Mouse (Mus musculus): Measurements from ENCODE around the gene Akap2. TPM values are rescaled to one million over a fixed set of nuclear protein-coding genes. Genes with fewer than 3 reads are reported as not detected.
A peak's percentile ranks its signal among the peaks of the same experiment; 100 is the strongest.

Akap2 gene
- 30.9 and 38.2 TPM in 2 replicates for polyA plus RNA-seq (2014; fragmentation: Nextera tagmentation; extraction: Ambion mirVana)

DNA sequence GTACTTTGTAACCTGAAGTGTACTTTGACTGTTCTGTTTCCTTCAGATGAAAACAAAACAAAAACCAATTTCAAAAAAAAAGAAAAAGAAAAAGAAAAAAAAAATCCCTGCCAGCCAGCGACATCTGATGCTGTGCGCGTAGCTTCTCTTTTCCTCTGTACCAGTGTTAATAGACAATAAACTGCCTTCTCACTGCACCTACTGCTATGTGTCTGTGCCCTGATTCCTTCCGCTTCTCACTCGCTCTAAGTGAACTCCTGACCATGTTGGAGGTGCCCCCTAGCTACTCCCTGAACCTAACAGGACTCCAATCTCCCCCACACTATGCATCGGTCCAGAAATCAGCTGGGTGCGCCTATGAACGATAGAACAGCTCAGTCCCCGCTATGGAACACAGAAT lies at the start of gene Akap2:
TSS of gene Akap2 (plus strand) at position 304 of the 400 bp plus-strand sequence.
- H3K9ac ChIP-seq (ENCODE audit: low read depth, low read length): no peak within 1 kb of the TSS
- no peaks in the 10 kb centered on the region for H3K9me3 ChIP-seq (ENCODE audit: control insufficient read depth, low read length)
- no peak within 1 kb of the TSS for H3K4me2 ChIP-seq (replicated peaks; ENCODE audit: low read depth, low read length)
- no peaks in the 10 kb centered on the region for H3K36me3 ChIP-seq (ENCODE audit: control insufficient read depth, insufficient read depth, low read length)
- WGBS: 79% methylated on average over 9 of the region's 9 CpGs
- no peak within 1 kb of the TSS for H3K27ac ChIP-seq (ENCODE audit: low read depth, low read length)
- H3K4me3 ChIP-seq (ENCODE audit: low read depth, low read length): no peak within 1 kb of the TSS
- DNase-seq (ENCODE audit: low spot score) (no peak), ATAC-seq (ENCODE audit: low FRiP score) (no peak)
- H3K4me1 ChIP-seq (replicated peaks; ENCODE audit: control insufficient read depth, insufficient read depth, low read length): no peaks in the 10 kb centered on the region
- H3K27me3 ChIP-seq (ENCODE audit: control insufficient read depth, insufficient read depth, low read length): no peaks in the 10 kb centered on the region

- no peak overlapping the region for H3K4me3 ChIP-seq (ENCODE audit: low read depth, low read length)
- ATAC-seq (ENCODE audit: low FRiP score) (no peak), DNase-seq (ENCODE audit: low spot score) (no peak)
- no peak overlapping the region for H3K27ac ChIP-seq (ENCODE audit: low read depth, low read length)
- H3K4me2 ChIP-seq (replicated peaks; ENCODE audit: low read depth, low read length): no peak overlapping the region
- no peaks in the 10 kb centered on the region for H3K36me3 ChIP-seq (ENCODE audit: control insufficient read depth, insufficient read depth, low read length)
- 78% methylated on average over 7 of the region's 7 CpGs for WGBS
- no peaks in the 10 kb centered on the region for H3K27me3 ChIP-seq (ENCODE audit: control insufficient read depth, insufficient read depth, low read length)
- H3K9me3 ChIP-seq (ENCODE audit: control insufficient read depth, low read length): no peaks in the 10 kb centered on the region
- H3K4me1 ChIP-seq (replicated peaks; ENCODE audit: control insufficient read depth, insufficient read depth, low read length): peaks cover 4% of the 10 kb centered on the region; the same call in 1 of the 2 replicates
- no peak overlapping the region for H3K9ac ChIP-seq (ENCODE audit: low read depth, low read length)
These were observed 46.5 kb upstream of the Akap2 start for GRCm38 (mm10) chr4:57670813-57671469.

- no peak overlapping the region for H3K4me3 ChIP-seq (ENCODE audit: low read depth, low read length)
- H3K9ac ChIP-seq (ENCODE audit: low read depth, low read length): no peak overlapping the region
- H3K4me2 ChIP-seq (replicated peaks; ENCODE audit: low read depth, low read length): no peak overlapping the region
- ATAC-seq (ENCODE audit: low FRiP score) (no peak), DNase-seq (ENCODE audit: low spot score) (no peak)
- no peaks in the 10 kb centered on the region for H3K9me3 ChIP-seq (ENCODE audit: control insufficient read depth, low read length)
- no peaks in the 10 kb centered on the region for H3K27me3 ChIP-seq (ENCODE audit: control insufficient read depth, insufficient read depth, low read length)
- H3K4me1 ChIP-seq (replicated peaks; ENCODE audit: control insufficient read depth, insufficient read depth, low read length): peaks cover 4% of the 10 kb centered on the region; the same call in 1 of the 2 replicates
- H3K36me3 ChIP-seq (ENCODE audit: control insufficient read depth, insufficient read depth, low read length): no peaks in the 10 kb centered on the region
- 83% methylated on average over 4 of the region's 4 CpGs for WGBS
- no peak overlapping the region for H3K27ac ChIP-seq (ENCODE audit: low read depth, low read length)
These were observed 44.9 kb upstream of the Akap2 start for GRCm38 (mm10) chr4:57672541-57672940.

GRCm38 (mm10) chr4:57672996-57673906 lies 44.2 kb upstream of the Akap2 start:
- peak overlapping the region; percentile 56; the same call in 1 of the 2 replicates for H3K9ac ChIP-seq (ENCODE audit: low read depth, low read length)
- ATAC-seq (ENCODE audit: low FRiP score) (peak; percentile 64), DNase-seq (ENCODE audit: low spot score) (peak; percentile 95)
- WGBS: 13% methylated on average over 12 of the region's 12 CpGs
- no peaks in the 10 kb centered on the region for H3K27me3 ChIP-seq (ENCODE audit: control insufficient read depth, insufficient read depth, low read length)
- H3K4me1 ChIP-seq (replicated peaks; ENCODE audit: control insufficient read depth, insufficient read depth, low read length): peaks cover 4% of the 10 kb centered on the region; the same call in 1 of the 2 replicates
- H3K27ac ChIP-seq (ENCODE audit: low read depth, low read length): no peak overlapping the region
- H3K4me2 ChIP-seq (replicated peaks; ENCODE audit: low read depth, low read length): peak overlapping the region; percentile 29
- H3K4me3 ChIP-seq (ENCODE audit: low read depth, low read length): 0 out of 2 replicates have a peak overlapping the region, but pooled peaks have one; percentile 14
- H3K9me3 ChIP-seq (ENCODE audit: control insufficient read depth, low read length): no peaks in the 10 kb centered on the region
- H3K36me3 ChIP-seq (ENCODE audit: control insufficient read depth, insufficient read depth, low read length): no peaks in the 10 kb centered on the region

GRCm38 (mm10) chr4:57674351-57674750 lies 43.1 kb upstream of the Akap2 start:
- no peaks in the 10 kb centered on the region for H3K9me3 ChIP-seq (ENCODE audit: control insufficient read depth, low read length)
- no peak overlapping the region for H3K27ac ChIP-seq (ENCODE audit: low read depth, low read length)
- H3K4me1 ChIP-seq (replicated peaks; ENCODE audit: control insufficient read depth, insufficient read depth, low read length): peaks cover 4% of the 10 kb centered on the region; the same call in 1 of the 2 replicates
- H3K9ac ChIP-seq (ENCODE audit: low read depth, low read length): no peak overlapping the region
- H3K36me3 ChIP-seq (ENCODE audit: control insufficient read depth, insufficient read depth, low read length): no peaks in the 10 kb centered on the region
- no peaks in the 10 kb centered on the region for H3K27me3 ChIP-seq (ENCODE audit: control insufficient read depth, insufficient read depth, low read length)
- no peak for DNase-seq (ENCODE audit: low spot score)
- H3K4me3 ChIP-seq (ENCODE audit: low read depth, low read length): no peak overlapping the region
- ATAC-seq (ENCODE audit: low FRiP score): no peak
- H3K4me2 ChIP-seq (replicated peaks; ENCODE audit: low read depth, low read length): no peak overlapping the region
- WGBS: 82% methylated on average over 7 of the region's 7 CpGs

DNA sequence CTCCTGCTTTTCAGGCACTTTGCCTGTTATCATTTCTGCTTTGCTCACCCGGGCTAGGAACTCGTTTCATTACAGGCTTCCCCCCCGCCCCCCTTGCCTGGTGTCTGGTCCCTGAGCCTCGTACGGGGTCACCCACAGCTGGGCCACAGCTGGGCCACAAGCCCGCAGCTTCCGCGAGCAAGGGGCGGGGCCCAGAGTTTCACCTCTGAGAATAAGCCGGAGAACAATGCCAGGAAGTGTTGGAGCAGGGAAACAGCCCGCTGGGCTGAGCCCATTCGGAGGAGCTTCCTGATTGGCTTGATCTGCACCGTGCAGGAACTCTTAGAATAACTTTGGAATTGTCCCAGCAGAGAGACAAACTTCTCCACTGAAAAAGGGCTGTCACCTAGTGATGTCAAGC lies 42.1 kb upstream of the Akap2 start:
- Histone ChIP-seq H3K4me3 (ENCODE audit: low read depth, low read length) (no peak overlapping the region), H3K27ac (ENCODE audit: low read depth, low read length) (no peak overlapping the region), H3K27me3 (ENCODE audit: control insufficient read depth, insufficient read depth, low read length) (no peaks in the 10 kb centered on the region), H3K4me2 (replicated peaks; ENCODE audit: low read depth, low read length) (peak overlapping the region; percentile 21), H3K9ac (ENCODE audit: low read depth, low read length) (peak overlapping the region; percentile 17; the same call in 1 of the 2 replicates), H3K36me3 (ENCODE audit: control insufficient read depth, insufficient read depth, low read length) (no peaks in the 10 kb centered on the region), H3K4me1 (replicated peaks; ENCODE audit: control insufficient read depth, insufficient read depth, low read length) (peaks cover 4% of the 10 kb centered on the region; the same call in 1 of the 2 replicates), H3K9me3 (ENCODE audit: control insufficient read depth, low read length) (no peaks in the 10 kb centered on the region)
- WGBS: under 1% methylated on average over 13 of the region's 13 CpGs
- ATAC-seq (ENCODE audit: low FRiP score) (peak; percentile 67; the same call in 1 of the 2 replicates), DNase-seq (ENCODE audit: low spot score) (peak; percentile 62)

DNA sequence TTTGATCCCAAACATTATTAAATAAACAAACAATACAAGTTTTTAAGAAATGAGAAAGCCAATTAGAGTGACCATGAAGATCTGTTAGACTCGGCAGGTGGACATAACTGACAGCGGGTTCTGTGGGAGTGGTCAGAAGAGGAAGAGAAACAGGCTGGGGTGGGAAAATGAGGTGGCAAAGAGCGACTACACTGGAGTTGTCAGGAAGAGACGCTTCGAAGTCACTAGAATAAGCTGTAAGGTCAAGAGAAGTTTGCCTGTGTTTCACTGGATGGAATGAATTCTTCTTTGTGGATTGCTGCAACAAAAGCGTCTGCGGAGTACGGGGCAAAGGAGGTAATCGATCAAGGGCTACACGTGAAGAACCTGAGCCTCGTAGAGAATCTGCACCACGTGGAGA lies 39.5 kb upstream of the Akap2 start:
- Histone ChIP-seq H3K4me2 (replicated peaks; ENCODE audit: low read depth, low read length) (no peak overlapping the region), H3K27ac (ENCODE audit: low read depth, low read length) (no peak overlapping the region), H3K9ac (ENCODE audit: low read depth, low read length) (no peak overlapping the region), H3K27me3 (ENCODE audit: control insufficient read depth, insufficient read depth, low read length) (no peaks in the 10 kb centered on the region), H3K4me3 (ENCODE audit: low read depth, low read length) (no peak overlapping the region), H3K36me3 (ENCODE audit: control insufficient read depth, insufficient read depth, low read length) (no peaks in the 10 kb centered on the region), H3K9me3 (ENCODE audit: control insufficient read depth, low read length) (no peaks in the 10 kb centered on the region), H3K4me1 (replicated peaks; ENCODE audit: control insufficient read depth, insufficient read depth, low read length) (peaks cover 4% of the 10 kb centered on the region; the same call in 1 of the 2 replicates)
- ATAC-seq (ENCODE audit: low FRiP score) (no peak), DNase-seq (ENCODE audit: low spot score) (no peak)
- 91% methylated on average over 12 of the region's 12 CpGs for WGBS

DNA sequence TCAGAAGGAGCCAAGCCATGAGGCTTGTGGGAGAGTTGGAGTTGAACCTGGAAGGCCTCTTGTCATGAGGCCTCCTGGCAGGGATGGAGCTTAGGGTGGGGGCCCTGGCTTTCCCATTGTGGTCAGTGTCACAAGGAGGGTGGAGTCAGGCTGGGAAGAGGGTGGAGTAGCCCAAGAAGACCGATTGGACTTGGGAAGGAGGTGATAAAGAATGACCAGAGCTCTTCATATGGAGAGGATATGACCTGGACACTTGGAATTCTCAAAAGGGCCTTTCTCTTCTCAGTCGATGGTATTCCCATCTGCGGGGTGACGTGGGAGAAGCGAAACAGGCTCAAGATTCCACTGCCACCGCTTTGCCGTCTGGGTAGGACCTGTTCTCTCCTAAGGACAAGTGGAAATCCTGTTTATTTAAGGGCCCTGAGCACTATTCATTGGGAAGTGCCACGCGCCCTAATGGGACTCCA lies 38.4 kb upstream of the Akap2 start:
- no peak overlapping the region for H3K4me2 ChIP-seq (replicated peaks; ENCODE audit: low read depth, low read length)
- H3K4me3 ChIP-seq (ENCODE audit: low read depth, low read length): no peak overlapping the region
- H3K9me3 ChIP-seq (ENCODE audit: control insufficient read depth, low read length): no peaks in the 10 kb centered on the region
- no peak for ATAC-seq (ENCODE audit: low FRiP score)
- H3K4me1 ChIP-seq (replicated peaks; ENCODE audit: control insufficient read depth, insufficient read depth, low read length): peaks cover 4% of the 10 kb centered on the region; the same call in 1 of the 2 replicates
- H3K27ac ChIP-seq (ENCODE audit: low read depth, low read length): no peak overlapping the region
- H3K9ac ChIP-seq (ENCODE audit: low read depth, low read length): no peak overlapping the region
- 79% methylated on average over 9 of the region's 9 CpGs for WGBS
- no peak for DNase-seq (ENCODE audit: low spot score)
- no peaks in the 10 kb centered on the region for H3K27me3 ChIP-seq (ENCODE audit: control insufficient read depth, insufficient read depth, low read length)
- H3K36me3 ChIP-seq (ENCODE audit: control insufficient read depth, insufficient read depth, low read length): no peaks in the 10 kb centered on the region
